Mouse (Mus musculus): ENCODE measurements around the gene Cldn14. TPM values are rescaled to one million over a fixed set of nuclear protein-coding genes. Genes with fewer than 3 reads are reported as not detected.

Cldn14 gene
- not detected in 2 replicates for polyA plus RNA-seq (2014; fragmentation: Nextera tagmentation; extraction: Ambion mirVana)

DNA sequence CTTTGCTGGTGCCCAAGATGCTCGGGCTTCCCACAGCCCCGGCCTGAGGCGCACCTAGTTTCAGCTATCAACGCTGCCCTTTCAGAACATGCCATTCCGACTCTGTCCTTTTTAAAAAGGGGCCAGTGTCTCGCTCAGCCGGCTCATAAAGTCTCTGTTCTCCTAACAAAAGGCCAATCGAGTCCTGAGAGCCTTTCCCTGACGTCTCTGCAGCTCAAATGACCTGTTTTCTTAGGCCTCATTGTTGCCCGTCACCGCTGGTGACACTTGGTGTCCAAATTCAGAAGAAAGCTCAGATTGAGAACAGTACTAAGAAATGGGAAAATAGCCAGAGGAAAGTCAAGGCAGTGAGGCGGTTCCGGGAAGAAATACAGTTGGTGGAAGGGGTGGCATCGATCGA lies at the start of gene Cldn14:
TSS of gene Cldn14 (minus strand) at position 101 of the 400 bp plus-strand sequence.
- Histone ChIP-seq H3K27ac (ENCODE audit: low read depth, low read length) (no peak within 1 kb of the TSS), H3K9ac (replicated peaks; ENCODE audit: low read depth, low read length) (no peak within 1 kb of the TSS), H3K4me2 (ENCODE audit: low read depth, low read length) (no peak within 1 kb of the TSS), H3K9me3 (ENCODE audit: control insufficient read depth, low read length) (no peaks in the 10 kb centered on the region), H3K4me3 (ENCODE audit: low read depth, low read length) (no peak within 1 kb of the TSS), H3K27me3 (ENCODE audit: control insufficient read depth, insufficient read depth, low read length) (no peaks in the 10 kb centered on the region), H3K4me1 (ENCODE audit: control insufficient read depth, insufficient read depth, low read length) (no peaks in the 10 kb centered on the region), H3K36me3 (ENCODE audit: control insufficient read depth, insufficient read depth, low read length) (no peaks in the 10 kb centered on the region)
- WGBS, result 25% methylated on average over 15 of the region's 15 CpGs
- no peak for ATAC-seq (ENCODE audit: low read depth)

DNA sequence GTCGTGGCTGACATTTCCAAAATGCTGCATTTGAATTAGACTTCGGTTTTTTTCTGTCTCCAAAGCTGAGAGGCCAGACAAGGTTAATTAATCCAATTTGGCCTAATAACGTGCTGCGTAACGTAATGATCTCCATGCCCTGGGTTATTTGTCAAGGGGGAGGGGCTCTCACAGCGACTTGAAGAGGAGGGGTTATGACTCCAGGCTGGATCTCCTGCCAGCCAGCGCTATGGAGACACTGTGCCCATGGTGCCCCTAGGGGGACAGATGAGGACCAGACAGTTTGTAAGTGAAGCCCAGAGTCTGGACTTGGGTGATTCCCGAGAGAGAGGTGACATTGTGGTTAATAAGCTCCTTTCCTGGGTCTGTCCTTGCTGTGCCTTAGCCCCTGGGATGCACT lies 46.9 kb upstream of the Cldn14 start:
- no peak for ATAC-seq (ENCODE audit: low read depth)
- Histone ChIP-seq H3K36me3 (ENCODE audit: control insufficient read depth, insufficient read depth, low read length) (no peaks in the 10 kb centered on the region), H3K27ac (ENCODE audit: low read depth, low read length) (no peak overlapping the region), H3K4me3 (ENCODE audit: low read depth, low read length) (no peak overlapping the region), H3K9ac (replicated peaks; ENCODE audit: low read depth, low read length) (no peak overlapping the region), H3K9me3 (ENCODE audit: control insufficient read depth, low read length) (no peaks in the 10 kb centered on the region), H3K4me1 (ENCODE audit: control insufficient read depth, insufficient read depth, low read length) (no peaks in the 10 kb centered on the region), H3K4me2 (ENCODE audit: low read depth, low read length) (no peak overlapping the region), H3K27me3 (ENCODE audit: control insufficient read depth, insufficient read depth, low read length) (no peaks in the 10 kb centered on the region)
- 36% methylated on average over 8 of the region's 8 CpGs for WGBS

DNA sequence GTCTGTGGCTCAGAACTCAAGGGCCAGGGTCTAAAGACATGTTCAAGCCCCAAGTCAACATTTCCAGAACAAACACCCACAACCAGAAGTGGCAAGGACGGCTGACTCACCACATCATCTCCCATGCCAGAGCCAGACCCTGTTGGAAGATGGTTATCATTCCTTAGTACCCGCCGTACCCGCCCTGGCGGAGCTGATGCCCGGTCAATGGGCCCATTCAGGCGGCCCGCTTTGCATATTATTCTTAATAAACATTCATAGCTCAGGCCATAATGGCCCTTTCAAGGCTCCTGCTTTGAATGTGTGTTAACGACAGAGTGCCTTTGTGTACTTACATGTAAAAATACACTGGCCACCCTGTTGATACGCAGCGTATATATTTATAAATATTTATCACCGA lies 46.5 kb upstream of the Cldn14 start:
- no peaks in the 10 kb centered on the region for H3K36me3 ChIP-seq (ENCODE audit: control insufficient read depth, insufficient read depth, low read length)
- no peak overlapping the region for H3K9ac ChIP-seq (replicated peaks; ENCODE audit: low read depth, low read length)
- no peaks in the 10 kb centered on the region for H3K27me3 ChIP-seq (ENCODE audit: control insufficient read depth, insufficient read depth, low read length)
- H3K27ac ChIP-seq (ENCODE audit: low read depth, low read length), result no peak overlapping the region
- ATAC-seq (ENCODE audit: low read depth), result no peak
- H3K4me1 ChIP-seq (ENCODE audit: control insufficient read depth, insufficient read depth, low read length), result no peaks in the 10 kb centered on the region
- WGBS, result 78% methylated on average over 12 of the region's 12 CpGs
- H3K4me2 ChIP-seq (ENCODE audit: low read depth, low read length), result no peak overlapping the region
- no peak overlapping the region for H3K4me3 ChIP-seq (ENCODE audit: low read depth, low read length)
- H3K9me3 ChIP-seq (ENCODE audit: control insufficient read depth, low read length), result no peaks in the 10 kb centered on the region

DNA sequence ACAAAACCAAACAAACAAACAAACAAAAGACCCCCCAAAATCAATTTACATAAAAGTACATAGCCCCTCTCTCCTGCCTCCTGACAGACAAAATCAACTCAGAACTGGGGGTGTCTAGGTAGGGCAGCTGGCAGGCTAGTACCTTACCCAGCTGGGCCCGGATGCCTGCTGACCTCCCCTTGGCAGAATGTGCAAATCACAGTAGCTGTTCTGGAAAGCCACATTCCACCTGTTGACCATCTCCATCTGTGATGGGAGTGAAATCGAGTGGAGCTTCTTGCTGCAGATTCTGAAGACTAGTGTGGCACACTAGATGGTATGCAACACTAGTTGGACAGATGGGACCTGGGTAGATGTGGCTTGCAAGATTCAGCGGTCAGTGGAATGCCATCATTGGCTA lies 41.7 kb upstream of the Cldn14 start:
- Histone ChIP-seq H3K9me3 (ENCODE audit: control insufficient read depth, low read length) (no peaks in the 10 kb centered on the region), H3K4me3 (ENCODE audit: low read depth, low read length) (no peak overlapping the region), H3K36me3 (ENCODE audit: control insufficient read depth, insufficient read depth, low read length) (no peaks in the 10 kb centered on the region), H3K27ac (ENCODE audit: low read depth, low read length) (no peak overlapping the region), H3K9ac (replicated peaks; ENCODE audit: low read depth, low read length) (no peak overlapping the region), H3K4me2 (ENCODE audit: low read depth, low read length) (no peak overlapping the region), H3K4me1 (ENCODE audit: control insufficient read depth, insufficient read depth, low read length) (no peaks in the 10 kb centered on the region), H3K27me3 (ENCODE audit: control insufficient read depth, insufficient read depth, low read length) (no peaks in the 10 kb centered on the region)
- ATAC-seq (ENCODE audit: low read depth), result no peak
- 89% methylated on average over 3 of the region's 3 CpGs for WGBS

DNA sequence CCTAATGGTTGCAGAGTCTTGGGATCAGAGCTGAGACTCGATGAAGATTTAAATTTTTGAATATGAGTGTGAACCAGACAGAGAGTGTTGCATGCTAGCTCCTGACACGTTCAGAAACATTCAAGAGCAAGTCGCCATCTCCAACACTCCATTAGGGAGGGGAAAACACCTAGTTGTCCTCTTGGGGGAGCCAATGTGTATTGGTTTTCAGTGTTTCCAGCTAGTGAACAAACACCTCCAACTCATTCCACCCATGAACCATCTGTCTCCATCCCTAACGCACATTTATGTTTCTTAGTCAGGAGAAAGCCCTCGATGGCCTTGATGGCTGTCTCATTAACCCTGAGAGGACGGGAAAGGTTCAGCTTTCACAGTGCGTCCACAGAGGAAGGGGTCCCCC lies 36.4 kb upstream of the Cldn14 start:
- no peak for ATAC-seq (ENCODE audit: low read depth)
- Histone ChIP-seq H3K9ac (replicated peaks; ENCODE audit: low read depth, low read length) (no peak overlapping the region), H3K27me3 (ENCODE audit: control insufficient read depth, insufficient read depth, low read length) (no peaks in the 10 kb centered on the region), H3K4me2 (ENCODE audit: low read depth, low read length) (no peak overlapping the region), H3K36me3 (ENCODE audit: control insufficient read depth, insufficient read depth, low read length) (no peaks in the 10 kb centered on the region), H3K9me3 (ENCODE audit: control insufficient read depth, low read length) (no peaks in the 10 kb centered on the region), H3K4me1 (ENCODE audit: control insufficient read depth, insufficient read depth, low read length) (no peaks in the 10 kb centered on the region), H3K27ac (ENCODE audit: low read depth, low read length) (no peak overlapping the region), H3K4me3 (ENCODE audit: low read depth, low read length) (no peak overlapping the region)
- WGBS, result 54% methylated on average over 7 of the region's 7 CpGs

DNA sequence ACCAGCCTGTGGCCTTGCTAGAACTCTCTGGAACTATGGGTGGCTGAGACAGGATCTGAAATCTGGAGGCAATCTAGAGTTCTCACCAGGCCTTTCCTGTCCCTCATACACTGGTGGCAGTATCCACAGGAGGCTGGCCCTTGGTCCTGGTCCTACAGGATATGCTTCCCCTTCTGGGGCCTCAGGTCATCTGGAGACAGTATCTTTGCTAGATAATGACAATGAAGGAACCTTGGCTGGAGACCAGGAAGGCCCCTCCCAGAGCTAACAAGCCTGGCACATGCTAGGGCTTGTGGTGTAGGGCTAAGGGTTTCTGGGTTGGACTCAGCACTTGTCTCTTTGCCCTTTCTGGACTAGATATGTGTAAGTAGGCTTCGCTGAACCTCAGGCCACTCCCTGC lies 35.2 kb upstream of the Cldn14 start:
- no peaks in the 10 kb centered on the region for H3K4me1 ChIP-seq (ENCODE audit: control insufficient read depth, insufficient read depth, low read length)
- H3K4me2 ChIP-seq (ENCODE audit: low read depth, low read length), result no peak overlapping the region
- no peaks in the 10 kb centered on the region for H3K9me3 ChIP-seq (ENCODE audit: control insufficient read depth, low read length)
- no peaks in the 10 kb centered on the region for H3K36me3 ChIP-seq (ENCODE audit: control insufficient read depth, insufficient read depth, low read length)
- H3K27me3 ChIP-seq (ENCODE audit: control insufficient read depth, insufficient read depth, low read length), result no peaks in the 10 kb centered on the region
- ATAC-seq (ENCODE audit: low read depth), result no peak
- 91% methylated on average over 1 of the region's 1 CpGs for WGBS
- no peak overlapping the region for H3K4me3 ChIP-seq (ENCODE audit: low read depth, low read length)
- no peak overlapping the region for H3K27ac ChIP-seq (ENCODE audit: low read depth, low read length)
- no peak overlapping the region for H3K9ac ChIP-seq (replicated peaks; ENCODE audit: low read depth, low read length)

DNA sequence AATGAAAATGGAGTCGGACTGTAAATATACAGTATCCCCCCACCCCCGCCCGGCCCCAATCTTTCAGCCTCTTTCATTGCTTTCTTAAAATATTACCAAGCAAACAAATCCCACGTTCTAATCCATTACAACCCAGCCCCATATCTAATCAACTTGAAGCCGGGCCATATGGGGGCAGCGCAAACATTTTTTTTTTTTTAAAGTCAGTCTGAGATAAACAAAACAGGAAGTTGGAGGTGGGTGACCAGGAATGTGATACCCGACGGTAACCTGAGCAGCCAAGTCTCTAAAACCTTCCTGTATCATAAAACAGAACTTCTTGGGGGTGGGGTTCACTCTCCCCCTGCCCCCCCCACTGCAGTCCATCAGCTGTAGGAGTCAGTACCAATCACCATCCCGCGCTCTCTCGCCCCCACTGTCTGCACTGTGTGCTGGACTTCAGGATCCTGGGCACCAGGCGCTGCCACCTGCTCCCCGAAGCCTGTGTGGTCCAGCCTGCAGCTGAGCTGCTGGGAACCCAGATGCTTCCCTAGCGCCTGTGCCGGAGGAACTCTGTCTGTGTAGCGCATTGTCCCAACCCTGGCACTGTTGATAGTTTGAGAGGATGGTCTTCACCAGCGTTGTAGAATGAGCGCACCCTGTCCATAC lies 32.6 kb upstream of the Cldn14 start:
- Histone ChIP-seq H3K36me3 (ENCODE audit: control insufficient read depth, insufficient read depth, low read length) (no peaks in the 10 kb centered on the region), H3K9ac (replicated peaks; ENCODE audit: low read depth, low read length) (no peak overlapping the region), H3K27me3 (ENCODE audit: control insufficient read depth, insufficient read depth, low read length) (no peaks in the 10 kb centered on the region), H3K4me2 (ENCODE audit: low read depth, low read length) (no peak overlapping the region), H3K27ac (ENCODE audit: low read depth, low read length) (no peak overlapping the region), H3K4me1 (ENCODE audit: control insufficient read depth, insufficient read depth, low read length) (no peaks in the 10 kb centered on the region), H3K9me3 (ENCODE audit: control insufficient read depth, low read length) (no peaks in the 10 kb centered on the region), H3K4me3 (ENCODE audit: low read depth, low read length) (no peak overlapping the region)
- no peak for ATAC-seq (ENCODE audit: low read depth)
- WGBS, result 54% methylated on average over 18 of the region's 18 CpGs

DNA sequence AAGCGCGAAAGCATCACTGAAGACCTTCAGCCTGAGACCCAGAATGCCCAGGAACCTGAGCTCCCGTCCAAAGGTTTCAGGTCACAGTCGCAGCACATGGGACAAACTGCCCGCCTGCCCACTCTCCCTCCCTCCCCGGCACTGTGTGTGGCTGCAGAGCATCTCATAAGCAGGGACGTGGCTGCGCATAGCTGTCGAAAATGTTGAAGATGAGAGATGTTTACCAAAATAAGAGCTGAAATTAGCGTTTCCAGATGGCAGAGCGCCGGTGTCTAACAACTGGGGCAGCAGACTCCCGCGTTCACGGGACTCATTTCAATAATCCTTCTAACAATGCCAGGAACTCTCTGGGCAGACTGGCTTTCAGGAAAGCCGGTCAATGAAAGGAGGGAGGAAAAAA lies 31.8 kb upstream of the Cldn14 start:
- Histone ChIP-seq H3K9ac (replicated peaks; ENCODE audit: low read depth, low read length) (no peak overlapping the region), H3K9me3 (ENCODE audit: control insufficient read depth, low read length) (no peaks in the 10 kb centered on the region), H3K27me3 (ENCODE audit: control insufficient read depth, insufficient read depth, low read length) (no peaks in the 10 kb centered on the region), H3K4me2 (ENCODE audit: low read depth, low read length) (no peak overlapping the region; the same call in 1 of the 2 replicates), H3K4me1 (ENCODE audit: control insufficient read depth, insufficient read depth, low read length) (no peaks in the 10 kb centered on the region), H3K4me3 (ENCODE audit: low read depth, low read length) (no peak overlapping the region), H3K27ac (ENCODE audit: low read depth, low read length) (no peak overlapping the region), H3K36me3 (ENCODE audit: control insufficient read depth, insufficient read depth, low read length) (no peaks in the 10 kb centered on the region)
- no peak for ATAC-seq (ENCODE audit: low read depth)
- WGBS, result 30% methylated on average over 16 of the region's 16 CpGs

DNA sequence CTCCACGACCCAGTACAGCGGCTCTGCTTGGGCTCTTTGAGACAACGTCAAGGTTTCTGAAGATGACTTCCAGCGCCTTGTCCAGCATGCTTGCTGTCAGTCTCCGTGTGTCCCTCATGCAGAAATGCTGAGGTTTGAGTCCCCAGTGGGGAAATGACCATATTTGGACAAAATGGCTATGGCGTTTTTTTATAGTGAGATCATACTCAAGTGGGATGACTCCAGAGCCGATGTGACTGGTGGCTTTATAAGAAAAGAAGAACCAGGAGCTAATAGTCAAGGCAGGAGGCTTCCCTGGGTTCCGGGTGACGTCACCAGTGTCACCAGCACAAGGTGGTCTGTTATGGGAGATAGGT lies 30.3 kb upstream of the Cldn14 start:
- Histone ChIP-seq H3K27ac (ENCODE audit: low read depth, low read length) (no peak overlapping the region), H3K9me3 (ENCODE audit: control insufficient read depth, low read length) (no peaks in the 10 kb centered on the region), H3K9ac (replicated peaks; ENCODE audit: low read depth, low read length) (no peak overlapping the region), H3K4me2 (ENCODE audit: low read depth, low read length) (no peak overlapping the region), H3K4me3 (ENCODE audit: low read depth, low read length) (no peak overlapping the region), H3K27me3 (ENCODE audit: control insufficient read depth, insufficient read depth, low read length) (no peaks in the 10 kb centered on the region), H3K36me3 (ENCODE audit: control insufficient read depth, insufficient read depth, low read length) (no peaks in the 10 kb centered on the region), H3K4me1 (ENCODE audit: control insufficient read depth, insufficient read depth, low read length) (no peaks in the 10 kb centered on the region)
- WGBS, result 89% methylated on average over 9 of the region's 9 CpGs
- no peak for ATAC-seq (ENCODE audit: low read depth)
